Mouse (Mus musculus): Measurements from ENCODE around the gene Tbc1d2. TPM values are rescaled to one million over a fixed set of nuclear protein-coding genes. Genes with fewer than 3 reads are reported as not detected.

Tbc1d2 gene
- polyA plus RNA-seq, 1 experiment from 2014 or later = 2.7 TPM

DNA sequence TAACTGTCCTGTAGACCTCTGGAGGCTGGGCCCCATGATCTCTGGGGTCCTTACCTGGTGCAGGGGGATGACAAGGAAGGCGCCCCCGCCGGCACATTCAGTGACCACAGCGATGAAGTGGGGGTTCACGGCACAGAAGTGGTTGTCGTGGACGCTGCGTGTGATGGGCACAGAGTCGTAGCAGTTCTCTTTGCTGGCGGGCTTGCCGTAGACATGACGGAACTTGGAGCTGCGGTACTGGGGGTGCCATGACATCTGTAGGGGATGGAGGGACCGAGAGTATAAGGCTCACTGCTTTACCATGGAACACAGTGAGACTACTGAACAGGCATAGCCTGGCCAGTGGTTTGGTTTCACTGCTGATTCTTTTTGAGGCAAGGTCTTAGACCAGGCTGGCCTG, 87.2 kb downstream of the Tbc1d2 start:
- H3K9ac ChIP-seq (ENCODE audit: low read length) = no peak overlapping the region

DNA sequence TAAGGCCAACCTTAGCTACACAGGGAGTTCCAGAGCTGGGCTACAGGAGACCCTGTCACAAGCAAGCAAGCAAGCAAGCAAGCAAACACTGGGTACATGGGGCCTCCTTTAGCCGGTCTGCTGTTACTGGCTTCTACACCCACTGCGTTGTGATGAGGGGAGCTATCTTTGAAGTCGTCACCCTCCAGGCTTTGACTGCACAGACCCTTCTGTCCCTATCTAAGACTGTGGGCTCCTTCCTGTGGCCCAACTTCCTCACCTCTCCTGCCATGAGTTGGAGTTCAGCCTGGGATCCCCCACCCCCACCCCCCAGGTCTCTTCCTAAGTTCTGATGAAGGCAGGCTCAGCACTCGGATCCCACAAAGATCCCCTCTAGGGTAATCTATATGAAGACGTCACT, 88.0 kb downstream of the Tbc1d2 start:
- Histone ChIP-seq H3K9ac (ENCODE audit: low read length) (no peak overlapping the region), H3K27ac (replicated peaks) (no peak overlapping the region; the same call in 1 of the 2 replicates), H3K27me3 (ENCODE audit: control insufficient read depth, insufficient read depth, low read length) (no peaks in the 10 kb centered on the region), H3K4me2 (replicated peaks; ENCODE audit: low read depth) (no peak overlapping the region), H3K9me3 (ENCODE audit: control insufficient read depth, low read length) (no peaks in the 10 kb centered on the region), H3K4me3 (ENCODE audit: low read depth, low read length) (no peak overlapping the region), H3K36me3 (ENCODE audit: control insufficient read depth, insufficient read depth, low read length) (no peaks in the 10 kb centered on the region), H3K4me1 (replicated peaks; ENCODE audit: control insufficient read depth, insufficient read depth) (no peaks in the 10 kb centered on the region)
- no peak for ATAC-seq (ENCODE audit: low FRiP score, low TSS enrichment)
- DNase-seq (ENCODE audit: low spot score) = no peak
- TF ChIP-seq CTCF (IDR thresholded peaks at IDR 0.05; ENCODE audit: low read depth) = no peak
- no peak for TF ChIP-seq EP300 (optimal IDR thresholded peaks at IDR 0.05)
- 85% methylated on average over 5 of the region's 5 CpGs for WGBS

More for the DNA sequence above, 87.2 kb downstream of the Tbc1d2 start:
- H3K4me1 ChIP-seq (replicated peaks; ENCODE audit: control insufficient read depth, insufficient read depth) = no peaks in the 10 kb centered on the region
- TF ChIP-seq EP300 (optimal IDR thresholded peaks at IDR 0.05) (no peak), CTCF (IDR thresholded peaks at IDR 0.05; ENCODE audit: low read depth) (no peak)
- no peak overlapping the region for H3K27ac ChIP-seq (replicated peaks)
- WGBS = 96% methylated on average over 14 of the region's 14 CpGs
- no peak overlapping the region for H3K4me3 ChIP-seq (ENCODE audit: low read depth, low read length)
- DNase-seq (ENCODE audit: low spot score) (no peak), ATAC-seq (ENCODE audit: low FRiP score, low TSS enrichment) (no peak)
- no peaks in the 10 kb centered on the region for H3K9me3 ChIP-seq (ENCODE audit: control insufficient read depth, low read length)
- H3K36me3 ChIP-seq (ENCODE audit: control insufficient read depth, insufficient read depth, low read length) = no peaks in the 10 kb centered on the region
- H3K27me3 ChIP-seq (ENCODE audit: control insufficient read depth, insufficient read depth, low read length) = no peaks in the 10 kb centered on the region
- H3K4me2 ChIP-seq (replicated peaks; ENCODE audit: low read depth) = no peak overlapping the region

- no peak for TF ChIP-seq CTCF (IDR thresholded peaks at IDR 0.05; ENCODE audit: low read depth)
- TF ChIP-seq EP300 (optimal IDR thresholded peaks at IDR 0.05) = no peak
- WGBS = 54% methylated on average over 14 of the region's 14 CpGs
- Histone ChIP-seq H3K27me3 (ENCODE audit: control insufficient read depth, insufficient read depth, low read length) (no peaks in the 10 kb centered on the region), H3K4me2 (replicated peaks; ENCODE audit: low read depth) (no peak overlapping the region), H3K9ac (ENCODE audit: low read length) (no peak overlapping the region), H3K4me1 (replicated peaks; ENCODE audit: control insufficient read depth, insufficient read depth) (no peaks in the 10 kb centered on the region), H3K27ac (replicated peaks) (peak overlapping the region; percentile 84), H3K9me3 (ENCODE audit: control insufficient read depth, low read length) (no peaks in the 10 kb centered on the region), H3K36me3 (ENCODE audit: control insufficient read depth, insufficient read depth, low read length) (no peaks in the 10 kb centered on the region), H3K4me3 (ENCODE audit: low read depth, low read length) (no peak overlapping the region)
- ATAC-seq (ENCODE audit: low FRiP score, low TSS enrichment) = peak; percentile 71
- peak; percentile 50 for DNase-seq (ENCODE audit: low spot score)
Measured at GRCm38 (mm10) chr4:46560069-46560705, 89.8 kb downstream of the Tbc1d2 start.

DNA sequence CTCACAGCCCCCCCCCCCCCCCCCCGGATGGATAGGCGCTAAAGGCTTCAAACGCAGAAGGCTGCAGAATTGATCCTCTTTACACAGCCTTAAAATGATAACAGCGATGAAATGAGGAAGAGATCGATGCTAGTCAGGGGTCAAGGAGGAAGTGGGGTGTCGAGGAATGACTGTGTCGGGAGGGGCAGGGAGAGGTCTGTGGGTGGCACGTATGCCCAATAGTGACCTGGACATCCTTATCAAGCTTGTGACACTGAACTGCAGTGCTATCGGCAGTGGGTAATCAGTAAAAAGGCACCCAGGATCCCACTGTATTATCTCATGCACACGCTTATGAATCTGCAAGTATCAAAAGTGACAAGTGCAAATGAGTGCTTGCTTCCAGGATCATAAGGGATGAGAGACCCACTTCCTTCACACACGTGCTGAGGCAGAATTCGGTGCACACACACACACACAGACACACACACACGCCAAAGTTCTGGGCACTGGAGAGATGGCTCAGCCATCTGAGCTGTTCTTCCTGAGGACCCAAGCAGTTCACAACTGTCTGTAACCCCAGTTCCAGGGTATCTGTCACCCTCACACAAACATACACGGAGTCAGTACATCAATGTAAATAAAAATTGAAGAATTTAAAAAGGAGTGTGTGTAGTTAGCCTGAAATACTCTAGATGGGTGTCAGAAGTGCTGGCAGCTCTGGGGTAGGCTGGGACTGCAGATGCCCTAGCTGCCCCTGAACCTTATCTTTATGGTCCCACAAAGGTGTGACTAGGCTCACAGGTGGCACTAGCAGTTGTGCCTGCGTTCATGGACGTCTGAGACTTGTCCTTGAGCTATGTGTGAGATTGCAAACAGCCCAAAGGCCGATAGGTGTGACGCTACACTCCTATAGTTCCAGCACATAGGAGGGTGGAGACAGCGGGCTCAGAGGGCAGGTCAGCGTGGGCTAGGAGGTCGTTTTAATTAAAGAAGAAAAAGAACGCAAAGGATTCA, 91.0 kb downstream of the Tbc1d2 start:
- no peak overlapping the region for H3K4me3 ChIP-seq (ENCODE audit: low read depth, low read length)
- H3K4me2 ChIP-seq (replicated peaks; ENCODE audit: low read depth) = no peak overlapping the region
- TF ChIP-seq CTCF (IDR thresholded peaks at IDR 0.05; ENCODE audit: low read depth) (no peak), EP300 (optimal IDR thresholded peaks at IDR 0.05) (no peak)
- no peak; the same call in 1 of the 2 replicates for ATAC-seq (ENCODE audit: low FRiP score, low TSS enrichment)
- 0 out of 2 replicates have a peak, but pooled peaks cover 2% of the 10 kb centered on the region for H3K4me1 ChIP-seq (replicated peaks; ENCODE audit: control insufficient read depth, insufficient read depth)
- DNase-seq (ENCODE audit: low spot score) = no peak
- no peaks in the 10 kb centered on the region for H3K36me3 ChIP-seq (ENCODE audit: control insufficient read depth, insufficient read depth, low read length)
- H3K27me3 ChIP-seq (ENCODE audit: control insufficient read depth, insufficient read depth, low read length) = no peaks in the 10 kb centered on the region
- WGBS = 55% methylated on average over 21 of the region's 22 CpGs
- peak overlapping the region; percentile 84 for H3K27ac ChIP-seq (replicated peaks)
- H3K9ac ChIP-seq (ENCODE audit: low read length) = no peak overlapping the region
- H3K9me3 ChIP-seq (ENCODE audit: control insufficient read depth, low read length) = no peaks in the 10 kb centered on the region

DNA sequence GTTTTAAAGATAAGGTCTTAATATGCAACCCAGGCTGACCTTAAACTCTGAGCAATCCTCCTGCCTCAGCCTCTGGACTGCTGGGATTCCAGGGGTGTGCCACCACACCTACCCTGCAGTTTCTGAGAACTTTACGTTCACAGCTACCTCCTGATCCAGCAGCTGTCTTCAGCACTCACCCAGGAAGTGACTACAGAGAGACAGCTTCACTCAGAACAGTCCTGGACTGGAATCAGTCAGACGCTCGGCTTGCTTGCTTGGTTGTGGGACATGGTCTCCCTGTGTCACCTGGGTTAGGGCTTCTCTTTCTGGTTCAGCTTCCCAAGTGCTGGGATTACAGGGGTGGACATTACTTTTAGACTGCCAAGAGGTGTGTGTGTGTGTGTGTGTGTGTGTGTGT, 93.1 kb downstream of the Tbc1d2 start:
- Histone ChIP-seq H3K27me3 (ENCODE audit: control insufficient read depth, insufficient read depth, low read length) (no peaks in the 10 kb centered on the region), H3K4me1 (replicated peaks; ENCODE audit: control insufficient read depth, insufficient read depth) (0 out of 2 replicates have a peak, but pooled peaks cover 2% of the 10 kb centered on the region), H3K4me2 (replicated peaks; ENCODE audit: low read depth) (no peak overlapping the region), H3K36me3 (ENCODE audit: control insufficient read depth, insufficient read depth, low read length) (no peaks in the 10 kb centered on the region), H3K4me3 (ENCODE audit: low read depth, low read length) (no peak overlapping the region), H3K9me3 (ENCODE audit: control insufficient read depth, low read length) (no peaks in the 10 kb centered on the region), H3K9ac (ENCODE audit: low read length) (no peak overlapping the region), H3K27ac (replicated peaks) (no peak overlapping the region; the same call in 1 of the 2 replicates)
- ATAC-seq (ENCODE audit: low FRiP score, low TSS enrichment) (no peak), DNase-seq (ENCODE audit: low spot score) (no peak)
- TF ChIP-seq EP300 (optimal IDR thresholded peaks at IDR 0.05) (no peak), CTCF (IDR thresholded peaks at IDR 0.05; ENCODE audit: low read depth) (no peak)
- 82% methylated on average over 3 of the region's 3 CpGs for WGBS
